Mouse (Mus musculus) neural tube, embryonic 12.5 days (tissue): ENCODE measurements around the gene Tbce. TPM values are rescaled to one million over a fixed set of nuclear protein-coding genes. Genes with fewer than 3 reads are reported as not detected.

Experiments used
- ATAC-seq: fragments of 200-750 bp; cut with Nextera tagmentation; 2 replicates; pipeline ENCODE4 v1.8.0; 2017; ENCODE audit warnings: low read depth, mild to moderate bottlenecking, moderate TSS enrichment, moderate library complexity; ENCODE audit not compliant: low FRiP score
- H3K27ac ChIP-seq: fragments of 300-500 bp; sonication (generic); 2 replicates; pipeline ENCODE4 v1.5.1; 2016
- H3K27me3 ChIP-seq: fragments of 300-500 bp; sonication (generic); replicated peaks from 2 replicates; pipeline ENCODE4 v1.6.1; 2016; ENCODE audit warnings: mild to moderate bottlenecking
- H3K36me3 ChIP-seq: fragments of 300-500 bp; sonication (generic); 2 replicates; pipeline ENCODE4 v1.6.1; 2016; ENCODE audit warnings: mild to moderate bottlenecking
- H3K4me1 ChIP-seq: fragments of 300-500 bp; sonication (generic); 2 replicates; pipeline ENCODE4 v1.6.1; 2016
- H3K4me2 ChIP-seq: fragments of 300-500 bp; sonication (generic); replicated peaks from 2 replicates; pipeline ENCODE4 v1.6.1; 2016; ENCODE audit warnings: mild to moderate bottlenecking
- H3K4me3 ChIP-seq: fragments of 300-500 bp; sonication (generic); 2 replicates; pipeline ENCODE4 v1.5.1; 2016
- H3K9ac ChIP-seq: fragments of 300-500 bp; sonication (generic); 2 replicates; pipeline ENCODE4 v1.6.1; 2016; ENCODE audit warnings: mild to moderate bottlenecking
- H3K9me3 ChIP-seq: fragments of 300-500 bp; sonication (generic); 2 replicates; pipeline ENCODE4 v1.6.1; 2016; ENCODE audit warnings: mild to moderate bottlenecking
- WGBS: fragments of 180-500 bp; shearing (Covaris S2); methylation state at CpG from one replicate; pipeline ENCODE4 v1.1.7; 2016; 5-methylcytosine and 5-hydroxymethylcytosine counted together
- polyA plus RNA-seq: library from polyadenylated mRNA; unstranded; fragments of >200 nt; fragmentation: Nextera tagmentation; extraction: Ambion mirVana; gene quantifications from 2 replicates; pipeline ENCODE4 v1.2.1, GENCODE M21; 2016

The Tbce gene
- polyA plus RNA-seq, 1 experiment from 2014 or later = 84.9 TPM

DNA sequence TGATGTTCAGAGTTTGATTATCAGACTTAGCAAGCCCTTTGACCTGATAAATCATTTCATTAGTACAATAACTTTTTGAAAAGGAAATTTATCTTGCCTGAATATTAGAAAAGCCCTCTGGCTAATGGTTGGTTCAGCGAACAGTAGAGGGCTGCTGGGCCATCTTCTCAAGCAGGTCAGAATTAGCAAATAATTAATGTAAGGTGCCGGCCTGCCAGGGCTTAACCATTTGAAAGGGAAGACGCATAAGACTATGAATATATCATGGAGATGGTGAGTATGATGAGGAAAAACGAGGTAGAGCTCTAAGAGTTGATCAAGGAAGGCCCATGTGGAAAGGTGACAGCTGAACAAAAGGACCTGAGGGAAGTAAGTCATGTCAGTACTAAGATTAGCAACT lies 82.8 kb downstream of the Tbce start:
- no peaks in the 10 kb centered on the region for H3K27me3 ChIP-seq
- H3K4me1 ChIP-seq = peaks cover 5% of the 10 kb centered on the region; the same call in 1 of the 2 replicates
- 82% methylated on average over 4 of the region's 4 CpGs for WGBS
- H3K4me3 ChIP-seq = no peak overlapping the region
- H3K9me3 ChIP-seq = no peaks in the 10 kb centered on the region
- no peak overlapping the region for H3K4me2 ChIP-seq
- no peaks in the 10 kb centered on the region for H3K36me3 ChIP-seq
- H3K9ac ChIP-seq = no peak overlapping the region
- no peak for ATAC-seq
- no peak overlapping the region for H3K27ac ChIP-seq

DNA sequence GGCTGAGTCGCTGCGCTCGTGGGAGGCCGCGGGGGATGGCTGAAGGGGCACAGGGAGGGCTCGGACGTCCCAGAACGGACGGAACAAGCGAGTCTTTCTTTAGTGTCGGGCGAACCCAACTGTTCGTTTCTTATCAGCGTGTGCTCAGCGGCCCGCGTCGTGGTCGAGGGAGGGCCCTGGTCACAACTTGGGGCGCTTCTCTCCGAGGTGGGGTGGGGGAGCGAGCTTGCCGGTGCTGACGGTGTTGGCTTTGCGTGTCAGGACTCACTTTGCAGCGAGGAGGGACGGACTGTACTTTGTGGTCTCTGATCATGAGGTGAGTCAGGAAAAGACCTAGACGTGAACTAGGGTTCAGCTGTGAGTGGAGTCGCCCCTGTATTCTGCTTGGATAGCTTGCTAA lies 84.5 kb downstream of the Tbce start:
- WGBS = under 1% methylated on average over 29 of the region's 29 CpGs
- H3K4me1 ChIP-seq = peaks cover 5% of the 10 kb centered on the region; the same call in 1 of the 2 replicates
- H3K9ac ChIP-seq = peak overlapping the region; percentile 81
- H3K4me2 ChIP-seq = peak overlapping the region; percentile 76
- ATAC-seq = peak; percentile 35
- no peaks in the 10 kb centered on the region for H3K9me3 ChIP-seq
- peak overlapping the region; percentile 82 for H3K4me3 ChIP-seq
- H3K27me3 ChIP-seq = no peaks in the 10 kb centered on the region
- H3K36me3 ChIP-seq = no peaks in the 10 kb centered on the region
- 0 out of 2 replicates have a peak overlapping the region, but pooled peaks have one; percentile 37 for H3K27ac ChIP-seq

DNA sequence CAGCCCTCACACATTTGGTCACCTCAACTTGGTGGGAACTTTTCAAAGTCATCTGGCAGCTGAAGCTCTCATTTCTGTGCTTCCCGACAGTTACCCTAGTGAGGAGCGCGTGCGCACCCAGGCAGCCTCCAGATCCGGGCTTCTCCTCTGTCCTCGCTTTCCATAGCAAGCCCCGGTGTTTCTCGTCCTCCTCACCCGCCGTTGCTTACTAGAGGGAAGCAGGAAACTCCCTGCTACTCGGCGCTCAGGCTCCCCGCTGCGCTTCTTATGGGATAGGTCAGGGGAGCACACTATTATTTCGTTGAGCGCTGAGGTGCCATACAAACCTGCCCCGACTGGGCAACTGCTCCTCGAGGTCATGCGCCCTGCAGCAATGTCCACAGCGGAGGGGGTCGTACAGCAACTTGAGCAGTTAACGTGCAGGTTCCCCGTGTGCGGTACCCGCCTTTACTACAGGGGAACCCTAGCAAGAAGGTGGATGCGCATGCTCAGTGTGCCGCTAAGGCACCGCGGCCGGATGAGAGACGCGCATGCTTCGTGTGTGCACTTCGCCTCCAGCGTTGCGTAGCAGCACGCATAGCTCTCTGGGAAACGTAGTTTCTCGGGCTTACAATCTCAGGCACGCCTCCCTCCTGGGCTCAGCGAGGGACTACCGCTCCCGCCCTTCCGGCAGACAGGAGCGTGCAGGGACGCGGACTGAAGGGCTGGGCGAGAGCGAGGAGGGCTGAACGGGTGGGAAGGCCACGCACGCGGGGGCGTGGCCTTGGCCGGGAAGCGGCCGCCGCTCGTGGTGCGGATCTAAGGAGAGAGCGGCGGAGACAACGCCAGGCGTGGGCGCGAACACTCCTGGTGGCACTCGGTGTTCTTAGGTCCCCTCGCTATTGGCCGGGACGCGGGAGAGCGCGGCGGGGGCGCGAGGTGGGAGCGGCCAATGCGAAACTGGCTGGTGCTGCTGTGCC lies 85.3 kb downstream of the Tbce start, which contains the start of gene B3galnt2:
TSS of gene B3galnt2 (plus strand) at position 596 of the 959 bp plus-strand sequence.
- no peaks in the 10 kb centered on the region for H3K36me3 ChIP-seq

More for the DNA sequence above, 85.3 kb downstream of the Tbce start, which contains the start of gene B3galnt2:
- Histone ChIP-seq H3K4me2 (peak within 1 kb of the TSS; percentile 76), H3K4me1 (peaks cover 5% of the 10 kb centered on the region; the same call in 1 of the 2 replicates), H3K9me3 (no peaks in the 10 kb centered on the region), H3K4me3 (peak within 1 kb of the TSS; percentile 82), H3K9ac (peak within 1 kb of the TSS; percentile 81), H3K27me3 (no peaks in the 10 kb centered on the region), H3K27ac (peak within 1 kb of the TSS; percentile 37; the same call in 1 of the 2 replicates)
- peak; percentile 99 for ATAC-seq
- WGBS = under 1% methylated on average over 78 of the region's 78 CpGs

Other genes starting within 250 kb of the Tbce start
- 28.3 and 33.8 TPM in 2 replicates for gene B3galnt2, start 85.2 kb downstream of the Tbce start, polyA plus RNA-seq
- 93.8 and 94.1 TPM in 2 replicates for gene Arid4b, start 23.6 kb upstream of the Tbce start, polyA plus RNA-seq
- 71.5 and 72.9 TPM in 2 replicates for gene Ggps1, start 23.9 kb upstream of the Tbce start, polyA plus RNA-seq